Mouse (Mus musculus): ENCODE data around the gene Cant1. TPM values are rescaled to one million over a fixed set of nuclear protein-coding genes. Genes with fewer than 3 reads are reported as not detected.

The Cant1 gene
- polyA plus RNA-seq, 1 experiment from 2014 or later, result 27.5 TPM

- H3K4me2 ChIP-seq (ENCODE audit: low read length), result no peak overlapping the region
- no peak overlapping the region for H3K27ac ChIP-seq (replicated peaks; ENCODE audit: low read depth, low read length)
- DNase-seq (no peak), ATAC-seq (ENCODE audit: low FRiP score, low TSS enrichment) (no peak)
- H3K4me1 ChIP-seq (ENCODE audit: control insufficient read depth, insufficient read depth, low read length), result no peaks in the 10 kb centered on the region
- H3K4me3 ChIP-seq (replicated peaks; ENCODE audit: low read depth, low read length), result no peak overlapping the region
- H3K9me3 ChIP-seq (ENCODE audit: control insufficient read depth, low read length), result no peaks in the 10 kb centered on the region
- peaks cover 63% of the 10 kb centered on the region for H3K36me3 ChIP-seq (ENCODE audit: control insufficient read depth, insufficient read depth, low read length)
- H3K9ac ChIP-seq (replicated peaks; ENCODE audit: low read length), result no peak overlapping the region
- no peaks in the 10 kb centered on the region for H3K27me3 ChIP-seq (ENCODE audit: control insufficient read depth, insufficient read depth, low read length)
- 84% methylated on average over 18 of the region's 18 CpGs for WGBS
Measured at GRCm38 (mm10) chr11:118408051-118408740, 10.7 kb downstream of the Cant1 start.

DNA sequence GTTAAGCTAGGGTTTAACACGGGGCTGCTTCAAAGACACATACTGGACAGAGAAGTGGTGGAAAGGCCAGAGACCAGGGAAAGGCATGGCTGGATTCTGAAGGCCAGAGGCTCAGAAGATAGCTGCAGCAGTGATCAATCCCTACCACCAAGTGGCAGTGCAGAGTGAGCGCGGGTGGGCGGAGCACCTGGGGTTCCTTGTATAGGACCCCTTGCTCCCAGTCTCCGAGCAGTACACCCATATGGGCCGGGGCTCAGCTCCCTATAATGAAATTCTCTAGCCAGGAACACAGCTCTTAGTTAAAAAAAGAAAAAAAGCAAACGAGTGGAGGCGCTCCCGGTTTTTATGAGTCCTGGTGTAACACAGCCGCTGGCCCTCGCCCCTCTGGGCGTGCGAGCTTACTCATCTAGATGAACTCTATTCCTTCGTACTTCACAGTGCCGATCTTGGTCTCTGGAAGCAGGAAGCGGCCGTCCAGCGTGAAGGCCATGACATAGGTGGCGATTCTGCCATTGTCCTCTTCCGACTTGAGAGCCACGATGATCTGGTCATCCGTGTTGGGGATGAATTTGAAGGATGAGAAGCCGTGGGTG, 11.5 kb downstream of the Cant1 start:
- H3K36me3 ChIP-seq (ENCODE audit: control insufficient read depth, insufficient read depth, low read length), result peaks cover 62% of the 10 kb centered on the region
- DNase-seq (peak; percentile 11), ATAC-seq (ENCODE audit: low FRiP score, low TSS enrichment) (no peak)
- H3K27me3 ChIP-seq (ENCODE audit: control insufficient read depth, insufficient read depth, low read length), result no peaks in the 10 kb centered on the region
- H3K4me3 ChIP-seq (replicated peaks; ENCODE audit: low read depth, low read length), result no peak overlapping the region
- H3K9me3 ChIP-seq (ENCODE audit: control insufficient read depth, low read length), result no peaks in the 10 kb centered on the region
- 89% methylated on average over 23 of the region's 23 CpGs for WGBS
- H3K4me2 ChIP-seq (ENCODE audit: low read length), result no peak overlapping the region
- H3K9ac ChIP-seq (replicated peaks; ENCODE audit: low read length), result no peak overlapping the region
- H3K4me1 ChIP-seq (ENCODE audit: control insufficient read depth, insufficient read depth, low read length), result no peaks in the 10 kb centered on the region
- no peak overlapping the region for H3K27ac ChIP-seq (replicated peaks; ENCODE audit: low read depth, low read length)

DNA sequence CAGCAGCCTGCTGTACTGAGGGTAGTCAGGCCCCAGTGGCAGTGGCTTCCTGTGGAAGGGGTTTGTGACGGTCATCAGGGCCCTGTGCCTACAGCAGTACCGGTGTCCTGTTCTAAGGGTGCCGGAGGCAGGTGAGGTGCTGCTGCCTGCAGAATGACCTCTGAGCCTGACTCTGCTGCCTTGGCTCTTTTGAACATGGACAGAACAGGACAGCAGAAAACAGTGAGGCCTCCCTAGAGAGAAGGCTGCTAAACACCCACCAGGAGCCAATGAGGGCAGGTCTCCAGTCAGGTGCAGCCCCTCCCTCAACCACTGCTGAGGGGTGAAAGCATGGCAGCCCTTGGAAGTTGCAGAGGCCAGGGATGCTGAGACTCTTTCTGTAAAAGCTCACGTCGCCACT, 12.4 kb downstream of the Cant1 start:
- no peak overlapping the region for H3K27ac ChIP-seq (replicated peaks; ENCODE audit: low read depth, low read length)
- H3K9ac ChIP-seq (replicated peaks; ENCODE audit: low read length), result no peak overlapping the region
- no peak for ATAC-seq (ENCODE audit: low FRiP score, low TSS enrichment)
- H3K36me3 ChIP-seq (ENCODE audit: control insufficient read depth, insufficient read depth, low read length), result peaks cover 58% of the 10 kb centered on the region
- no peaks in the 10 kb centered on the region for H3K4me1 ChIP-seq (ENCODE audit: control insufficient read depth, insufficient read depth, low read length)
- WGBS, result 95% methylated on average over 5 of the region's 5 CpGs
- no peaks in the 10 kb centered on the region for H3K9me3 ChIP-seq (ENCODE audit: control insufficient read depth, low read length)
- H3K4me3 ChIP-seq (replicated peaks; ENCODE audit: low read depth, low read length), result no peak overlapping the region
- DNase-seq, result no peak
- no peak overlapping the region for H3K4me2 ChIP-seq (ENCODE audit: low read length)
- no peaks in the 10 kb centered on the region for H3K27me3 ChIP-seq (ENCODE audit: control insufficient read depth, insufficient read depth, low read length)

GRCm38 (mm10) chr11:118405311-118405710, 13.6 kb downstream of the Cant1 start:
- H3K9ac ChIP-seq (replicated peaks; ENCODE audit: low read length), result no peak overlapping the region
- H3K4me1 ChIP-seq (ENCODE audit: control insufficient read depth, insufficient read depth, low read length), result no peaks in the 10 kb centered on the region
- no peak overlapping the region for H3K27ac ChIP-seq (replicated peaks; ENCODE audit: low read depth, low read length)
- peaks cover 46% of the 10 kb centered on the region for H3K36me3 ChIP-seq (ENCODE audit: control insufficient read depth, insufficient read depth, low read length)
- no peak overlapping the region for H3K4me3 ChIP-seq (replicated peaks; ENCODE audit: low read depth, low read length)
- H3K27me3 ChIP-seq (ENCODE audit: control insufficient read depth, insufficient read depth, low read length), result no peaks in the 10 kb centered on the region
- ATAC-seq (ENCODE audit: low FRiP score, low TSS enrichment) (no peak), DNase-seq (no peak)
- H3K4me2 ChIP-seq (ENCODE audit: low read length), result no peak overlapping the region
- H3K9me3 ChIP-seq (ENCODE audit: control insufficient read depth, low read length), result no peaks in the 10 kb centered on the region
- WGBS, result 96% methylated on average over 8 of the region's 8 CpGs

DNA sequence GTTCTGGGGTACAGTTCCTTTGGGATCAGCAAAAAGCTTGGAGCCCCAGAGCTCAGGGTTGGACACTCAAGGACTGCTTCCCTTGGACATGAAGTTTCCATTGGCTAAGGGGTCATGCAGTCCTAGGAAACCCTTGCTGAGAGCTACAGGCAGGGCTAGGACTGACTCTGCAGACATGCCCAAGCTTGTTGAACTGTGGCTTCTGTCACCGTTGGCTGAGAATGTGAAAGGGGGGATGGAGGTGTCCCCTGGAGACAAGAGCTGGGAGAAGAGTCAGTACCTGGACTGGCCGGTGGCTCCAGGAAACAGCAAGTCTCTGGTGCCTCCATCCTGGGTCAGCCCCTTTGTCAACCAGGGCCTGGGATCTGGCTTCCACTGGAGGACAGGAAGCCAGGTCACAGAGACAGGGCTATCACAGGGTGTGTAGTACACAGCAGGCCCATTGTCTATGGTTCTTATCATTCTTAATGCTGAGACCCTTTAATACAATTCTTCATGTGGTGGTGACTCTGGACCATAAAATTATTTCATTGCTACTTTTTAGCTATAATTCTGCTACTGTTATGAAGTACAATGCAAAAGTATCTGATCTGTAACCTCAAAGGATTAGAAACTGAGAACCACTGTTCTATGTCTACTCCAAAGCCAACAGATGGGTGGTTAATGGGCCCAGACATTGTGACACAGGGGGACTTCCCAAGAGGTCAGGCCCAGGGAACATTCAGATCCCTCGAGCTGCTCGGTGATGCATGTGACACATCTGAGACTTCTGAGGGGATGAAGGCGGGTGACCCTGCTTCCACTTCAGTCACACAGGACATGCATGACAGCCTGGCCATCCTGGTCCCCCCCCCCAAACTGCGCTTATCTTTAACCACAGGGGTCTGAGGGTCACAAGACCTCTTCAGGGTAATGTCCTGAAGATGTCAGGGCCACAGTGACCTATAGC, 14.7 kb downstream of the Cant1 start:
- peaks cover 36% of the 10 kb centered on the region for H3K36me3 ChIP-seq (ENCODE audit: control insufficient read depth, insufficient read depth, low read length)
- no peaks in the 10 kb centered on the region for H3K27me3 ChIP-seq (ENCODE audit: control insufficient read depth, insufficient read depth, low read length)
- no peak overlapping the region for H3K9ac ChIP-seq (replicated peaks; ENCODE audit: low read length)
- H3K4me3 ChIP-seq (replicated peaks; ENCODE audit: low read depth, low read length), result no peak overlapping the region
- DNase-seq, result no peak
- no peak overlapping the region for H3K27ac ChIP-seq (replicated peaks; ENCODE audit: low read depth, low read length)
- no peaks in the 10 kb centered on the region for H3K4me1 ChIP-seq (ENCODE audit: control insufficient read depth, insufficient read depth, low read length)
- ATAC-seq (ENCODE audit: low FRiP score, low TSS enrichment), result no peak
- WGBS, result 65% methylated on average over 6 of the region's 6 CpGs
- H3K9me3 ChIP-seq (ENCODE audit: control insufficient read depth, low read length), result no peaks in the 10 kb centered on the region
- H3K4me2 ChIP-seq (ENCODE audit: low read length), result no peak overlapping the region

DNA sequence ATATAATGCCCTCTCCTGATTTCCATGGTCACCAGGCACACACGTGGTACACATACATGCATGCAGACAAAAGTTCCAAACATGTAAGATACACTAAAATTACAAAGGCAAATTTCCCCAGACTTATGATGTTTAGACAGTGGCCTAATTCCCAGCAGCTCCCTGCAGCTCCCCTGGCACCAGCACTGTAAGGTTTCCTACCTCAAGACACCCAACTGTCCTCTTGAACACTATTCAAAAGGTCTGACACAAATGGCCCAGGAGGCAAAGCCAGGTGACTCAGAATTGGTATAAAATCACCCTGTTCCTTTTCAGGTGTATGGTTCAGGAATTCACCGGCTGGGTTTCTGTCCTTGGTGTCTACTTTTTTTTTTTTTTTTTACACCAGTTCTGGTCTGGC, 15.7 kb downstream of the Cant1 start:
- Histone ChIP-seq H3K36me3 (ENCODE audit: control insufficient read depth, insufficient read depth, low read length) (peaks cover 26% of the 10 kb centered on the region), H3K4me2 (ENCODE audit: low read length) (no peak overlapping the region), H3K27ac (replicated peaks; ENCODE audit: low read depth, low read length) (no peak overlapping the region), H3K4me1 (ENCODE audit: control insufficient read depth, insufficient read depth, low read length) (no peaks in the 10 kb centered on the region), H3K9me3 (ENCODE audit: control insufficient read depth, low read length) (no peaks in the 10 kb centered on the region), H3K4me3 (replicated peaks; ENCODE audit: low read depth, low read length) (no peak overlapping the region), H3K9ac (replicated peaks; ENCODE audit: low read length) (no peak overlapping the region), H3K27me3 (ENCODE audit: control insufficient read depth, insufficient read depth, low read length) (no peaks in the 10 kb centered on the region)
- ATAC-seq (ENCODE audit: low FRiP score, low TSS enrichment) (no peak), DNase-seq (no peak)
- 84% methylated on average over 2 of the region's 2 CpGs for WGBS

- Histone ChIP-seq H3K27me3 (ENCODE audit: control insufficient read depth, insufficient read depth, low read length) (no peaks in the 10 kb centered on the region), H3K4me3 (replicated peaks; ENCODE audit: low read depth, low read length) (no peak within 1 kb of the TSS), H3K36me3 (ENCODE audit: control insufficient read depth, insufficient read depth, low read length) (peaks cover 13% of the 10 kb centered on the region), H3K27ac (replicated peaks; ENCODE audit: low read depth, low read length) (no peak within 1 kb of the TSS), H3K4me1 (ENCODE audit: control insufficient read depth, insufficient read depth, low read length) (no peaks in the 10 kb centered on the region), H3K4me2 (ENCODE audit: low read length) (no peak within 1 kb of the TSS), H3K9me3 (ENCODE audit: control insufficient read depth, low read length) (no peaks in the 10 kb centered on the region), H3K9ac (replicated peaks; ENCODE audit: low read length) (no peak within 1 kb of the TSS)
- DNase-seq, result peak; percentile 44
- 54% methylated on average over 7 of the region's 7 CpGs for WGBS
- no peak for ATAC-seq (ENCODE audit: low FRiP score, low TSS enrichment)
Measured at GRCm38 (mm10) chr11:118401760-118402280, 17.1 kb downstream of the Cant1 start, which contains the start of gene Lgals3bp. Gene Lgals3bp, minus strand, starts transcription at chr11:118402092.

DNA sequence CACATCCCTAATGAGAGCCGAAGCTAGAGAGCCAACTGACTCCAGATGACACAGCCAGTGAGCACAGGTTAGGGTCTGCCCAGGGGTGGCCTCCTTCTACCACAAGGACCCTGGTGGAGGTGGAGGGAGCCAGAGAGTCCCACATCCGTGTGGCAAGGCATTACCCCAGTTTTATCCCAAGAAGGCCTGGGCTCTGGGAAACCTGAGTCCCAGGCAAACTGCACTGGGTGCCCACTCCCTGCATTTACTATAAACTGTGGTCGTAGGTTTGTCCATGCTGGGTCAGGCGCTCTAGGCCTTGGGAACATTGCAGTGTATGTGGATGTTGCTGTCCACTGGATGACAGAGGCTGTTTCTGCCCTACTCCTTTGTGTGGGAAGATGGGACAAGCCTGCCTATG, 17.7 kb downstream of the Cant1 start:
- H3K27me3 ChIP-seq (ENCODE audit: control insufficient read depth, insufficient read depth, low read length), result no peaks in the 10 kb centered on the region
- H3K36me3 ChIP-seq (ENCODE audit: control insufficient read depth, insufficient read depth, low read length), result peaks cover 7% of the 10 kb centered on the region
- no peak overlapping the region for H3K27ac ChIP-seq (replicated peaks; ENCODE audit: low read depth, low read length)
- ATAC-seq (ENCODE audit: low FRiP score, low TSS enrichment) (no peak), DNase-seq (no peak)
- H3K4me3 ChIP-seq (replicated peaks; ENCODE audit: low read depth, low read length), result no peak overlapping the region
- H3K4me1 ChIP-seq (ENCODE audit: control insufficient read depth, insufficient read depth, low read length), result no peaks in the 10 kb centered on the region
- 82% methylated on average over 4 of the region's 4 CpGs for WGBS
- H3K4me2 ChIP-seq (ENCODE audit: low read length), result no peak overlapping the region
- no peaks in the 10 kb centered on the region for H3K9me3 ChIP-seq (ENCODE audit: control insufficient read depth, low read length)
- no peak overlapping the region for H3K9ac ChIP-seq (replicated peaks; ENCODE audit: low read length)
